Mouse (Mus musculus): ENCODE results near the gene Uaca. TPM values are rescaled to one million over a fixed set of nuclear protein-coding genes. Genes with fewer than 3 reads are reported as not detected.

Uaca gene
- total and polyA plus RNA-seq, 3 experiments, result 0.33 TPM; not detected in 2

- TF ChIP-seq CTCF (IDR thresholded peaks at IDR 0.05; ENCODE audit: low read depth, low read length), result no peak
- no peak for TF ChIP-seq TAL1 (conservative IDR thresholded peaks at IDR 0.05; ENCODE audit: low read depth, low read length)
- no peak for TF ChIP-seq POLR2AphosphoS5 (IDR thresholded peaks at IDR 0.05; ENCODE audit: insufficient replicate concordance, low read depth, low read length)
- no peak for TF ChIP-seq GATA1 (IDR thresholded peaks at IDR 0.05; ENCODE audit: borderline replicate concordance, low read length)
- TF ChIP-seq GATA2 (IDR thresholded peaks at IDR 0.05; ENCODE audit: borderline replicate concordance, low read depth, low read length), result no peak
- H3K36me3 ChIP-seq (replicated peaks), result no peaks in the 10 kb centered on the region
- no peak overlapping the region for H3K4me3 ChIP-seq (ENCODE audit: low read depth, low read length)
- no peak for ATAC-seq (ENCODE audit: extremely low read depth, insufficient number of reproducible peaks, low FRiP score, poor library complexity, severe bottlenecking)
- H3K27me3 ChIP-seq (ENCODE audit: insufficient read depth, low read length), result peaks cover 2% of the 10 kb centered on the region; the same call in 1 of the 2 replicates
- no peaks in the 10 kb centered on the region for H3K4me1 ChIP-seq (ENCODE audit: insufficient read depth, low read depth, low read length)
- 0 out of 2 replicates have a peak, but pooled peaks cover 3% of the 10 kb centered on the region for H3K9me3 ChIP-seq (replicated peaks)
- DNase-seq (ENCODE audit: low spot score), result no peak
Measured at GRCm38 (mm10) chr9:60751098-60751497, 43.2 kb upstream of the Uaca start.

GRCm38 (mm10) chr9:60751971-60752370 lies 42.4 kb upstream of the Uaca start:
- Histone ChIP-seq H3K27me3 (ENCODE audit: insufficient read depth, low read length) (peaks cover 2% of the 10 kb centered on the region; the same call in 1 of the 2 replicates), H3K4me3 (ENCODE audit: low read depth, low read length) (no peak overlapping the region), H3K4me1 (ENCODE audit: insufficient read depth, low read depth, low read length) (no peaks in the 10 kb centered on the region), H3K9me3 (replicated peaks) (0 out of 2 replicates have a peak, but pooled peaks cover 3% of the 10 kb centered on the region), H3K36me3 (replicated peaks) (no peaks in the 10 kb centered on the region)
- no peak for TF ChIP-seq CTCF (IDR thresholded peaks at IDR 0.05; ENCODE audit: low read depth, low read length)
- no peak for TF ChIP-seq POLR2AphosphoS5 (IDR thresholded peaks at IDR 0.05; ENCODE audit: insufficient replicate concordance, low read depth, low read length)
- TF ChIP-seq GATA1 (IDR thresholded peaks at IDR 0.05; ENCODE audit: borderline replicate concordance, low read length), result no peak
- no peak for TF ChIP-seq TAL1 (conservative IDR thresholded peaks at IDR 0.05; ENCODE audit: low read depth, low read length)
- TF ChIP-seq GATA2 (IDR thresholded peaks at IDR 0.05; ENCODE audit: borderline replicate concordance, low read depth, low read length), result no peak
- ATAC-seq (ENCODE audit: extremely low read depth, insufficient number of reproducible peaks, low FRiP score, poor library complexity, severe bottlenecking), result no peak
- DNase-seq (ENCODE audit: low spot score), result no peak

- Histone ChIP-seq H3K4me1 (ENCODE audit: insufficient read depth, low read depth, low read length) (no peaks in the 10 kb centered on the region), H3K27me3 (ENCODE audit: insufficient read depth, low read length) (peaks cover 2% of the 10 kb centered on the region; the same call in 1 of the 2 replicates), H3K4me3 (ENCODE audit: low read depth, low read length) (no peak overlapping the region), H3K9me3 (replicated peaks) (0 out of 2 replicates have a peak, but pooled peaks cover 3% of the 10 kb centered on the region), H3K36me3 (replicated peaks) (no peaks in the 10 kb centered on the region)
- TF ChIP-seq GATA1 (IDR thresholded peaks at IDR 0.05; ENCODE audit: borderline replicate concordance, low read length) (no peak), POLR2AphosphoS5 (IDR thresholded peaks at IDR 0.05; ENCODE audit: insufficient replicate concordance, low read depth, low read length) (no peak), CTCF (IDR thresholded peaks at IDR 0.05; ENCODE audit: low read depth, low read length) (no peak), TAL1 (conservative IDR thresholded peaks at IDR 0.05; ENCODE audit: low read depth, low read length) (no peak), GATA2 (IDR thresholded peaks at IDR 0.05; ENCODE audit: borderline replicate concordance, low read depth, low read length) (no peak)
- no peak for DNase-seq (ENCODE audit: low spot score)
- no peak for ATAC-seq (ENCODE audit: extremely low read depth, insufficient number of reproducible peaks, low FRiP score, poor library complexity, severe bottlenecking)
Measured at GRCm38 (mm10) chr9:60752636-60753035, 41.7 kb upstream of the Uaca start.

GRCm38 (mm10) chr9:60756258-60756657 lies 38.1 kb upstream of the Uaca start:
- DNase-seq (ENCODE audit: low spot score) (peak; percentile 9), ATAC-seq (ENCODE audit: extremely low read depth, insufficient number of reproducible peaks, low FRiP score, poor library complexity, severe bottlenecking) (no peak)
- Histone ChIP-seq H3K4me1 (ENCODE audit: insufficient read depth, low read depth, low read length) (no peaks in the 10 kb centered on the region), H3K27me3 (ENCODE audit: insufficient read depth, low read length) (no peaks in the 10 kb centered on the region), H3K4me3 (ENCODE audit: low read depth, low read length) (no peak overlapping the region), H3K9me3 (replicated peaks) (no peaks in the 10 kb centered on the region), H3K36me3 (replicated peaks) (no peaks in the 10 kb centered on the region)
- TF ChIP-seq CTCF (IDR thresholded peaks at IDR 0.05; ENCODE audit: low read depth, low read length), result peak; percentile 58; the same call in 1 of the 2 replicates
- no peak for TF ChIP-seq TAL1 (conservative IDR thresholded peaks at IDR 0.05; ENCODE audit: low read depth, low read length)

- H3K36me3 ChIP-seq (replicated peaks), result no peaks in the 10 kb centered on the region
- no peaks in the 10 kb centered on the region for H3K27me3 ChIP-seq (ENCODE audit: insufficient read depth, low read length)
- ATAC-seq (ENCODE audit: extremely low read depth, insufficient number of reproducible peaks, low FRiP score, poor library complexity, severe bottlenecking) (no peak), DNase-seq (ENCODE audit: low spot score) (no peak)
- H3K4me3 ChIP-seq (ENCODE audit: low read depth, low read length), result no peak overlapping the region
- TF ChIP-seq POLR2AphosphoS5 (IDR thresholded peaks at IDR 0.05; ENCODE audit: insufficient replicate concordance, low read depth, low read length) (no peak), TAL1 (conservative IDR thresholded peaks at IDR 0.05; ENCODE audit: low read depth, low read length) (no peak), CTCF (IDR thresholded peaks at IDR 0.05; ENCODE audit: low read depth, low read length) (no peak), GATA2 (IDR thresholded peaks at IDR 0.05; ENCODE audit: borderline replicate concordance, low read depth, low read length) (no peak), GATA1 (IDR thresholded peaks at IDR 0.05; ENCODE audit: borderline replicate concordance, low read length) (no peak)
- H3K4me1 ChIP-seq (ENCODE audit: insufficient read depth, low read depth, low read length), result no peaks in the 10 kb centered on the region
- H3K9me3 ChIP-seq (replicated peaks), result no peaks in the 10 kb centered on the region
Measured at GRCm38 (mm10) chr9:60756866-60757740, 37.2 kb upstream of the Uaca start.

GRCm38 (mm10) chr9:60757817-60758216 lies 36.5 kb upstream of the Uaca start:
- Histone ChIP-seq H3K9me3 (replicated peaks) (no peaks in the 10 kb centered on the region), H3K27me3 (ENCODE audit: insufficient read depth, low read length) (no peaks in the 10 kb centered on the region), H3K4me3 (ENCODE audit: low read depth, low read length) (no peak overlapping the region), H3K36me3 (replicated peaks) (no peaks in the 10 kb centered on the region), H3K4me1 (ENCODE audit: insufficient read depth, low read depth, low read length) (no peaks in the 10 kb centered on the region)
- ATAC-seq (ENCODE audit: extremely low read depth, insufficient number of reproducible peaks, low FRiP score, poor library complexity, severe bottlenecking) (no peak), DNase-seq (ENCODE audit: low spot score) (no peak)
- TF ChIP-seq GATA1 (IDR thresholded peaks at IDR 0.05; ENCODE audit: borderline replicate concordance, low read length), result no peak
- no peak for TF ChIP-seq TAL1 (conservative IDR thresholded peaks at IDR 0.05; ENCODE audit: low read depth, low read length)
- no peak for TF ChIP-seq GATA2 (IDR thresholded peaks at IDR 0.05; ENCODE audit: borderline replicate concordance, low read depth, low read length)
- TF ChIP-seq POLR2AphosphoS5 (IDR thresholded peaks at IDR 0.05; ENCODE audit: insufficient replicate concordance, low read depth, low read length), result no peak
- no peak for TF ChIP-seq CTCF (IDR thresholded peaks at IDR 0.05; ENCODE audit: low read depth, low read length)
